Mouse (Mus musculus) thymus, adult 2 months (tissue): ENCODE data around the gene Slc30a7.

ENCODE experiments used
- CTCF ChIP-seq: fragments of 200-500 bp; IDR thresholded peaks from 2 replicates; pipeline ENCODE4 v1.5.1; 2012; ENCODE audit warnings: mild to moderate bottlenecking, control low read depth, low read length, moderate library complexity, borderline replicate concordance; ENCODE audit not compliant: control insufficient read depth, poor library complexity, insufficient read depth; ENCODE audit errors: extremely low read depth
- POLR2A ChIP-seq: fragments of 200-500 bp; IDR thresholded peaks from 2 replicates; pipeline ENCODE4 v1.6.1; 2012; ENCODE audit warnings: mild to moderate bottlenecking, low read length, control low read depth, moderate library complexity; ENCODE audit not compliant: control insufficient read depth, poor library complexity, insufficient read depth; ENCODE audit errors: extremely low read depth

DNA sequence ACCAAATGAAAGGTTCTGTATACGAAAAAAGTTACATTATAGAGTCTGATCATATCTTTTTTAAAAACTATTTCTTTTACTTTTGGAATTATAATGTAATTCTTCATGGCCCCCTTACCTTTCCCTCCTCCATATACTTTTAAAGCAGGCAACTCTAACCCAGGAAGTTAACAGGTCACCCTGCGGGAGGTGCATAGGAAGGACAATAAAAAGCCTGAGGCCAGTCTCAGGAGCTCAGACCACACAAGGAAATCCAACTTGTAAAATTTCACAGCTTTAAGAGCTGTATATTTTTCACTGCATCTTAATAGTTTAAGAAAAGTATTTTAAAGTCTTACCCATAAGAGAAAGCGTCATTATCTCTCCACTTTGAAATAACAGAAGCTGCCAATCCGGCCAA lies 14.6 kb downstream of the Slc30a7 start:
- TF ChIP-seq CTCF (no peak), POLR2A (no peak)
